Mouse (Mus musculus) erythroblast, embryonic 14.5 days (primary cell): Measurements from ENCODE around the gene Sorbs2. TPM values are rescaled to one million over a fixed set of nuclear protein-coding genes. Genes with fewer than 3 reads are reported as not detected.

ENCODE experiments used
- H3K27me3 ChIP-seq: 2 replicates; pipeline ENCODE4 v1.6.1; 2012; ENCODE audit warnings: inconsistent platforms; ENCODE audit not compliant: control insufficient read depth
- H3K36me3 ChIP-seq: 2 replicates; pipeline ENCODE4 v1.6.1; 2012; ENCODE audit warnings: mild to moderate bottlenecking, inconsistent platforms; ENCODE audit not compliant: control insufficient read depth
- H3K4me1 ChIP-seq: 2 replicates; pipeline ENCODE4 v1.6.1; 2012; ENCODE audit warnings: inconsistent platforms; ENCODE audit not compliant: control insufficient read depth
- H3K4me3 ChIP-seq: replicated peaks from 2 replicates; pipeline ENCODE3; 2012; ENCODE audit warnings: moderate library complexity, mild to moderate bottlenecking, inconsistent platforms
- H3K9me3 ChIP-seq: 2 replicates; pipeline ENCODE4 v1.6.1; 2012; ENCODE audit warnings: low read length, inconsistent platforms, mixed read lengths; ENCODE audit not compliant: control insufficient read depth
- GATA1 ChIP-seq: IDR thresholded peaks from 2 replicates; pipeline ENCODE4 v1.6.1; 2012; ENCODE audit warnings: low read length, inconsistent platforms, mixed read lengths
- TAL1 ChIP-seq: IDR thresholded peaks from 3 replicates; pipeline ENCODE4 v1.6.1; 2012; ENCODE audit warnings: low read length, inconsistent platforms, mixed read lengths
- polyA plus RNA-seq: library from polyadenylated mRNA; stranded (reverse); fragments of >175 nt; gene quantifications from 2 replicates; pipeline ENCODE4 v1.2.3, GENCODE M21; 2012

The Sorbs2 gene
- polyA plus RNA-seq, 1 experiment, result 0.01 TPM

DNA sequence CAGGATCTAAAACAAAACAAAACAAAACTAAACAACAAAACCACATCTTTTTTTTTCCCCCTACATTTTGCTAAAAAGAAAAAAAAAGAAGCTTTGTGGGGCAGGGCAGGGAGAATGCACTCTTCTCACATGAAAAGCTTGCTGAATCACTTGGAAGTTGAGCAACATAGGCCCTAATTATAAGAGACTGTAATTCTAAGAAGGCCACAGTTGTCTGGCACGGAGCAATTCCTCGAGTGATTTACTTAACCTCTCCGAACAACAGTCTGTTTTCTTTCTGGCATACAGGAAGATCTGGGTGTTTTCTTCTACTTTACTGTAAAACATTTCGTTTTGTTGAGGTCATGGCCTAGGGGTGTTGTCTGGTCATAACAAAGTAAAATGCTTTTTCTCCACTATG lies 202.1 kb downstream of the Sorbs2 start:
- Histone ChIP-seq H3K36me3 (no peaks in the 10 kb centered on the region), H3K27me3 (no peaks in the 10 kb centered on the region), H3K9me3 (0 out of 2 replicates have a peak, but pooled peaks cover 2% of the 10 kb centered on the region), H3K4me3 (no peak overlapping the region), H3K4me1 (no peaks in the 10 kb centered on the region)
- TF ChIP-seq GATA1 (no peak), TAL1 (no peak)

DNA sequence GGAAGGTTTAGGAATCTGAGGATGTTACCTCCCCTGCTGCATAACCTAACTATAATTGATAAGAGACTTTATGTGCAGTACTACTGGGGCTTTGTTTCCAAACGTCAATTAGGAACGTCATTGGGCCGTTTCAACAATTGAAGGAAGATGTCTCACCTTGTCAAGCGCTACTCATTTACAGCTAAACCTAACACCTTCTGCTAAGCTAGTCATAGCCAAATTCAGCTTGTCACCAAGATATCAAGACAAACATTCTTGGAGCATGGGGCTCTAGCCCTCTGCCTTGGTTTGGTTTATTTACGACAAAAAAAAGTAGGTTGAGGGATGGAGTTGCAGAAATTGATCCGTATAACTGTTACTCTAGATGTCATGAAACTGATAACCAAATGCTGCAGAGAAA lies 205.0 kb downstream of the Sorbs2 start:
- no peaks in the 10 kb centered on the region for H3K27me3 ChIP-seq
- H3K4me1 ChIP-seq, result no peaks in the 10 kb centered on the region
- TF ChIP-seq GATA1 (no peak), TAL1 (no peak)
- no peaks in the 10 kb centered on the region for H3K36me3 ChIP-seq
- no peak overlapping the region for H3K4me3 ChIP-seq
- peaks cover 4% of the 10 kb centered on the region for H3K9me3 ChIP-seq

DNA sequence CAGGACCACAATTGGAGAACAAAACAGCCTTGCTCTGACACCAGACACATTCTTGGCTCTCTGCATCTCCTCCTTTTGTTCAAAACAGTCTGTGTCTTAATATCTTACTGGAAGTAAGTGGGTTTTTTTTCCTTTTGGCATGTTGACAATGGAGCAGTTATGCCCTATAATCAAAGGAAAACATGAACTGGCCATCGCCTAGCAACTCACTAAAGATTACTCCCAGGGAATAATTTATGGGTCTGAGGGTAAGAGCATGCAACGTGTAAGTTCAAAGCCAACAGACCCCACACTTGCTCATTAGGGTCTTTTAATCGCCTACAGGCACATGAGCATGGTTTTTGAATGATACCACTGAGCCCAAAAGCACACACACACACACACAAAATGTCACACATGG lies 207.2 kb downstream of the Sorbs2 start:
- H3K36me3 ChIP-seq, result no peaks in the 10 kb centered on the region
- TF ChIP-seq GATA1, result no peak
- no peak for TF ChIP-seq TAL1
- no peaks in the 10 kb centered on the region for H3K27me3 ChIP-seq
- no peaks in the 10 kb centered on the region for H3K4me1 ChIP-seq
- no peak overlapping the region for H3K4me3 ChIP-seq
- H3K9me3 ChIP-seq, result peaks cover 2% of the 10 kb centered on the region

DNA sequence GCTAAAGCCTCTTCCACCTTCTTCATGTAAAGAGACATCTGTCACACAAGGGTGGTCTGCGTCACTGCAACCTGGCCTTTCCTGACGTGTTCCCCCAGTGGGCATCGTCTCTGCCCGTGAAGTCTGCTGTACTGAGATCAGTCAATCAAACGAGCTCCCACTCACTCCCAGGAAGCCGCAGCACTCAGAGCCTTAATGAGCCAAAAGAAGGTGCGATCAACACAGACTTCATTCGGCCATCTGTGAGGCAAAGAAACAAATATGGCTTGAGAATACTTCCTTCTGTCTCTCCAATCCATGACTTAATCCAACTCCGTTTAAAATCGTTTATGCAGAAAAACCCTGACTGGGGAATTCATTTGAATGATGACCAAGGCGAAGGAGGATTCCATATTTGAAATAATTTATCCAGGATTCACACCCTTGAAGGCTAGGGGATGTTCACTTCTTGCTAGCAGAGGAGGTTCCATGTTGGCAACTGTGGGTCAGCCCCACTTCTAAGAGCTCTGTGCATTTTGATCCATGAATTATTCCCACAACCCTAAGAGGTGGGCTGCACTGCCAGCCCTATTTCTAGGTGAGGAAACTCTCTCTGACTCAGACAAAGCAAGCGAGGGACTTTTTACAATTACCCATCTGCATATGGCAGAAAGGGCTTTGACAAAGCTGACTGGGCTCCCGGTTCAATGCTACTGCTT lies 207.9 kb downstream of the Sorbs2 start:
- no peaks in the 10 kb centered on the region for H3K4me1 ChIP-seq
- peaks cover 2% of the 10 kb centered on the region for H3K9me3 ChIP-seq
- H3K27me3 ChIP-seq, result no peaks in the 10 kb centered on the region
- no peak overlapping the region for H3K4me3 ChIP-seq
- TF ChIP-seq TAL1 (no peak), GATA1 (no peak)
- no peaks in the 10 kb centered on the region for H3K36me3 ChIP-seq

DNA sequence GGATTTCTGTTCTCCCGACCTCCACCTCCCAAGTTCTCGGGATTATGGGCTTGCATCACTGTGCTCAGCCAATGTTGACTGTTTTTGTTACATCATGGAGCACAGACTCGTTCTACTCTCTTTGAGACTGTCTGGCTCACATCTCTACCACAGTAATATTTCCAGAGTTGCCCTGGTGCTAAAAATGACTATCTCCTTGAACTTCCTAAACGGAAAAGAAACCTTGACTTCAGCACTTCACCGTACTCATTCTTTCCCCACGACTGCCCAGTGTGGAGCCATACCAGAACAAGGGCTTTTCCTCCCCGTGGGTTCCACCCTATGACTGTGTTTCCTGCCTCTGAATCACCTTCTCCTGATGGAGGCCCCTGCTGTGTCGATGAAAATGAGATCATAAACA lies 212.2 kb downstream of the Sorbs2 start:
- H3K4me3 ChIP-seq, result no peak overlapping the region
- no peaks in the 10 kb centered on the region for H3K36me3 ChIP-seq
- H3K9me3 ChIP-seq, result peaks cover 2% of the 10 kb centered on the region
- no peaks in the 10 kb centered on the region for H3K4me1 ChIP-seq
- H3K27me3 ChIP-seq, result no peaks in the 10 kb centered on the region
- TF ChIP-seq GATA1 (no peak), TAL1 (no peak)

DNA sequence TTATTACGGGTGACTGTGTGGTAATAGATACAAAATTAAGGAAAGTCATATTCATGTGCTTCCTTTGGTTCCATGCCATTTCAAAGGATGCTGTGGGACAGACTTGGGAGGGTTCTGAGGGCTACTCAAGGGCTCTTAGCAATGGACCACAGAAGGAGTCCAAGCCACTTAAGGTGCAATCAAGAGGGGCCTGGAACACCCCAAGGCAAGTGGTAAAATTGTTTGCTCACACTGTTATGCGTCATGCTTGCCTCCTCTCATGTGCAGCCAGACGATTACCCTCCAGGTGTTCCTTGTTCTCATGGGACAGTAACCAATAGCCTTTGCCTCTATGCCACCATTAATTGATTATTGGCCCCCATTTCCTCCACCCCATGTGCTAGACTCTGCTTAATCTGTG lies 216.6 kb downstream of the Sorbs2 start:
- no peaks in the 10 kb centered on the region for H3K9me3 ChIP-seq
- H3K4me3 ChIP-seq, result no peak overlapping the region
- TF ChIP-seq GATA1, result no peak
- no peak for TF ChIP-seq TAL1
- no peaks in the 10 kb centered on the region for H3K27me3 ChIP-seq
- no peaks in the 10 kb centered on the region for H3K4me1 ChIP-seq
- H3K36me3 ChIP-seq, result no peaks in the 10 kb centered on the region

DNA sequence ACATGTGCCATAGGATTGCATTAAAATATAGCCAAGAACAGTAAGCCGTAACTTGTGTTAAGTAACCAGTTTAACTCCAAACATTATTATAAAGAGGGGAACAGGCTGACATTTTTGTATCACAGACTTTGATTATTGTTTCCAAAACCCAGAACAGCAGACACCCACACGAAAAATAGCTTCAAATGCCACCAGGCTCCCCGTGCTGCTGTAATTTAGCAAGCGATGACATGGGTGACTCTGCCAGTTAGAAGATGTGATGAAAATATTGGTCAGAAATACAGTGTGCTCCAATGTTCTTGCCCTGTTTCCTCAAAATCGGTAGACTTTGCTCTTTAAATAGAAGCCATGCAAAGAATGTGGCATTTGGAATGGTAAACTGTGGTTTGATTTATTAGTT lies 217.7 kb downstream of the Sorbs2 start:
- H3K4me1 ChIP-seq, result no peaks in the 10 kb centered on the region
- H3K27me3 ChIP-seq, result no peaks in the 10 kb centered on the region
- H3K9me3 ChIP-seq, result no peaks in the 10 kb centered on the region
- no peak for TF ChIP-seq TAL1
- no peak for TF ChIP-seq GATA1
- no peak overlapping the region for H3K4me3 ChIP-seq
- no peaks in the 10 kb centered on the region for H3K36me3 ChIP-seq

DNA sequence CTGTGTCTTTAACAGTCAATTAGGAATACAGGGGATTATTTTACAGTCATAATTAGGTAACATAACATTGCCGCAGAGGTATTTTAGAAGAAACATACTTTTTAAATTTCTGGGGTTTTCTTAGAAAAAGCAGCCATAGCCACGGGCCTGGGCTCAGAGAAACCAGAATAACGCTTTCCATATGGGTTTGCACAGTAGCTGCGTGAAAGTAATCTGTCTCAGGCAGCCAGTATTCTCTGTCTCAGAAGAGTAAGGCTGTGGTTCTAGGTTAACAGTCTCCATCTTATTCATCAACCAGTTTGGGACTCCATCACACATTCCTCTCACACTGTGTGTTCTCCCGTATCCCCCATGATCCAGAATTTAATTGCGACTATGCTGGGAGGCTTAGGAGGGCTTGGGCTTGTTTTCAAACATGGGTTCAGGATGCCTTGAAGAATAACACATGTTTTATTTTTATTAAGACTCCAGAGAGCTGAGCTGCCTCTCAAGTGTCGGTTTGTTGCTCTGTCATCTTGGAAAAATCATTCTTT lies 222.3 kb downstream of the Sorbs2 start:
- TF ChIP-seq GATA1, result no peak
- TF ChIP-seq TAL1, result no peak
- H3K4me3 ChIP-seq, result no peak overlapping the region
- H3K4me1 ChIP-seq, result no peaks in the 10 kb centered on the region
- H3K9me3 ChIP-seq, result no peaks in the 10 kb centered on the region; the same call in 1 of the 2 replicates
- no peaks in the 10 kb centered on the region for H3K27me3 ChIP-seq
- H3K36me3 ChIP-seq, result no peaks in the 10 kb centered on the region

DNA sequence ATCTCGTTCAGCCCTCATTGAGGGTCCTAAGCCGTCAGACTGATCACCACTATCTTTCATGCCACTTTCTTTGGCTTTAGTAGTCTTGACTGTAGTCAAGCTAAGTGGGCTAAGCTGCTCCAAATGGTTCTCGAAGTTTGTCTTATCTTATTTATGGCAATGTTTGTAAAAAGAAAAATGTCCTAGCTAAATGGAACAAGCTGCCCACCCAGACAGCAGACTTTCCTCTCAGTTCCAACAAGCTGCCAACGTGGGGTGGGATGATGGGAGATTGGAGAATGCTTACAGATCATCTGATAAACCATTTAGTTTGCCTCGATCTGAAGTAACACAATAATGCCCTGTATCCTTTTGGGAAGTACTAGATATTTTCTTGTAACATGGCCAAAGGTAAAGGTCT lies 223.2 kb downstream of the Sorbs2 start:
- no peaks in the 10 kb centered on the region for H3K27me3 ChIP-seq
- H3K9me3 ChIP-seq, result no peaks in the 10 kb centered on the region; the same call in 1 of the 2 replicates
- H3K4me3 ChIP-seq, result no peak overlapping the region
- no peaks in the 10 kb centered on the region for H3K4me1 ChIP-seq
- TF ChIP-seq TAL1 (no peak), GATA1 (no peak)
- H3K36me3 ChIP-seq, result no peaks in the 10 kb centered on the region
